In genomic region chr9:64629802-64630201, GRCm38 (mm10) we compare ENCODE assay signal across 17 mouse cellular contexts.
DNase-seq lines count a peak whose midpoint lies in the region; ATAC-seq lines count a peak whose summit lies in the region.
"Had no signal": no experiment of that assay in that cellular context is flagged by ENCODE, and none has a peak within 500 bp of the region (broad histone marks: within the 10 kb centered on the region; RNA-seq: fewer than 3 reads in every experiment).

No protein-coding gene starts in this region.

- H3K36me3 ChIP-seq in midbrain, embryonic 10.5 days: no peaks in the 10 kb centered on the region
- no peaks in the 10 kb centered on the region for H3K36me3 ChIP-seq in midbrain, embryonic 11.5 days (ENCODE audit: control insufficient read depth, insufficient read depth, low read length)
- H3K36me3 ChIP-seq: embryonic facial prominence, embryonic 10.5 days; embryonic facial prominence, embryonic 12.5 days; forebrain, embryonic 15.5 days had no signal

- DNase-seq in cerebellum, postnatal 10 days: peak; percentile 53 to 70
- no peak for DNase-seq in cerebellum, adult 11-12 months
- DNase-seq in cerebellum, postnatal 25 days: peak; percentile 55 to 59
- no peak for DNase-seq in cerebellum, adult 11 months
- DNase-seq in midbrain, embryonic 10.5 days (ENCODE audit: low spot score): no peak
- no peak for DNase-seq in midbrain, embryonic 11.5 days (ENCODE audit: low spot score, missing footprints)
- peak; percentile 56 for DNase-seq in brain, adult 2 months (ENCODE audit: low read depth, low spot score)
- no peak for DNase-seq in frontal cortex, adult 2 months (ENCODE audit: extremely low spot score in 1 of 2, low spot score in 1 of 2)
- DNase-seq: adrenal gland, adult 2 months; adrenal gland, postnatal 10 days; adrenal gland, postnatal 25 days; cerebellum, adult 9-11 months; forebrain, postnatal 0 days had no signal

- H3K4me2 ChIP-seq in midbrain, embryonic 11.5 days: no peak overlapping the region
- H3K4me2 ChIP-seq: embryonic facial prominence, embryonic 12.5 days; forebrain, embryonic 13.5 days; forebrain, embryonic 15.5 days had no signal

- H3K4me3 ChIP-seq in midbrain, embryonic 10.5 days: no peak overlapping the region
- H3K4me3 ChIP-seq in midbrain, embryonic 11.5 days (ENCODE audit: low read depth, low read length): no peak overlapping the region
- H3K4me3 ChIP-seq: embryonic facial prominence, embryonic 10.5 days; embryonic facial prominence, embryonic 12.5 days; forebrain, embryonic 13.5 days; forebrain, embryonic 15.5 days had no signal

- H3K4me1 ChIP-seq in midbrain, embryonic 10.5 days: peaks cover 24% of the 10 kb centered on the region
- no peaks in the 10 kb centered on the region for H3K4me1 ChIP-seq in midbrain, embryonic 11.5 days (ENCODE audit: control insufficient read depth, insufficient read depth, low read length)
- H3K4me1 ChIP-seq: embryonic facial prominence, embryonic 12.5 days had no signal

- H3K27ac ChIP-seq in midbrain, embryonic 10.5 days (replicated peaks): peak overlapping the region; percentile 42; the same call in 1 of the 2 replicates
- H3K27ac ChIP-seq in midbrain, embryonic 11.5 days (ENCODE audit: low read depth, low read length): no peak overlapping the region
- H3K27ac ChIP-seq: embryonic facial prominence, embryonic 10.5 days; embryonic facial prominence, embryonic 12.5 days; forebrain, embryonic 13.5 days; forebrain, embryonic 15.5 days had no signal

- H3K27me3 ChIP-seq in midbrain, embryonic 10.5 days (ENCODE audit: low read depth, poor library complexity, severe bottlenecking): no peaks in the 10 kb centered on the region
- H3K27me3 ChIP-seq in midbrain, embryonic 11.5 days (ENCODE audit: control insufficient read depth, insufficient read depth, low read length): no peaks in the 10 kb centered on the region
- H3K27me3 ChIP-seq: embryonic facial prominence, embryonic 12.5 days; forebrain, embryonic 15.5 days had no signal

- WGBS in midbrain, embryonic 10.5 days: 68% methylated on average over 1 of the region's 1 CpGs
- WGBS in midbrain, embryonic 11.5 days: 50% methylated on average over 1 of the region's 1 CpGs

- H3K9ac ChIP-seq in midbrain, embryonic 11.5 days (ENCODE audit: low read length): no peak overlapping the region
- H3K9ac ChIP-seq: embryonic facial prominence, embryonic 12.5 days; forebrain, embryonic 13.5 days; forebrain, embryonic 15.5 days; forebrain, postnatal 0 days had no signal

- H3K9me3 ChIP-seq in midbrain, embryonic 10.5 days (replicated peaks): no peaks in the 10 kb centered on the region
- no peaks in the 10 kb centered on the region for H3K9me3 ChIP-seq in midbrain, embryonic 11.5 days (ENCODE audit: control insufficient read depth, low read length)
- H3K9me3 ChIP-seq: embryonic facial prominence, embryonic 10.5 days; embryonic facial prominence, embryonic 12.5 days; forebrain, embryonic 13.5 days; forebrain, embryonic 15.5 days had no signal

- ATAC-seq in midbrain, embryonic 11.5 days (ENCODE audit: low FRiP score): no peak
- ATAC-seq: forebrain, embryonic 13.5 days; forebrain, embryonic 15.5 days; forebrain, postnatal 0 days had no signal

Comparison
In these comparisons a context has a peak if more than half of its experiments do, and no peak if none do; other contexts are left out.
1. DNase-seq: peak in cerebellum, postnatal 10 days (2 of 2), cerebellum, postnatal 25 days (2 of 2) and brain, adult 2 months (single experiment); none in cerebellum, adult 11-12 months (single experiment), cerebellum, adult 11 months (single experiment), midbrain, embryonic 10.5 days (single experiment), midbrain, embryonic 11.5 days (single experiment) and frontal cortex, adult 2 months (0 of 2).